Mouse (Mus musculus) liver, embryonic 14.5 days (tissue): Measurements from ENCODE around the gene Cox17. TPM values are rescaled to one million over a fixed set of nuclear protein-coding genes. Genes with fewer than 3 reads are reported as not detected.

Experiments used
- ATAC-seq: fragments of 200-750 bp; cut with Nextera tagmentation; 2 replicates; pipeline ENCODE4 v1.8.0; 2017; ENCODE audit warnings: moderate number of reproducible peaks, mild to moderate bottlenecking, moderate library complexity; ENCODE audit not compliant: insufficient read depth
- DNase-seq, 3 experiments: peaks; one replicate each; pipeline ENCODE4 v3.0.0-alpha.2; 2012 to 2013; ENCODE audit warnings: low read depth in 3 of 3, low spot score in 3 of 3
- H3K27ac ChIP-seq: fragments of 300-500 bp; sonication (generic); 2 replicates; pipeline ENCODE4 v1.5.1; 2014; ENCODE audit warnings: moderate library complexity, mild to moderate bottlenecking, control low read depth, inconsistent platforms
- H3K27me3 ChIP-seq: fragments of 300-500 bp; sonication (generic); 2 replicates; pipeline ENCODE4 v1.6.1; 2014; ENCODE audit warnings: mild to moderate bottlenecking, low read length, moderate library complexity; ENCODE audit not compliant: control insufficient read depth, insufficient read depth
- H3K36me3 ChIP-seq: fragments of 300-500 bp; sonication (generic); replicated peaks from 2 replicates; pipeline ENCODE4 v1.6.1; 2014; ENCODE audit warnings: low read depth; ENCODE audit not compliant: control insufficient read depth, insufficient read depth
- H3K4me1 ChIP-seq, 2 experiments: fragments of 200-500 bp in 1 of 2; fragments of 300-500 bp in 1 of 2; sonication (generic) in 1 of 2; replicated peaks; 2 replicates each; pipeline ENCODE4 v1.6.1; 2012 to 2014; ENCODE audit warnings: antibody characterized with exemption in 1 of 2, inconsistent platforms in 1 of 2, low read length in 1 of 2; ENCODE audit not compliant: control insufficient read depth in 2 of 2, insufficient read depth in 2 of 2
- H3K4me2 ChIP-seq: fragments of 300-500 bp; sonication (generic); 2 replicates; pipeline ENCODE4 v1.6.1; 2014; ENCODE audit warnings: low read depth, mild to moderate bottlenecking, control low read depth, moderate library complexity
- H3K4me3 ChIP-seq, 2 experiments: fragments of 200-500 bp in 1 of 2; fragments of 300-500 bp in 1 of 2; sonication (generic) in 1 of 2; 2 replicates each; pipeline ENCODE4 v1.5.1; 2012 to 2014; ENCODE audit warnings: low read depth in 2 of 2, low read length in 2 of 2, mild to moderate bottlenecking in 2 of 2, control low read depth in 1 of 2, inconsistent platforms in 1 of 2, moderate library complexity in 1 of 2; ENCODE audit not compliant: insufficient read depth in 1 of 2
- H3K9ac ChIP-seq: fragments of 300-500 bp; sonication (generic); replicated peaks from 2 replicates; pipeline ENCODE4 v1.6.1; 2014; ENCODE audit warnings: mild to moderate bottlenecking, control low read depth, moderate library complexity
- H3K9me3 ChIP-seq: fragments of 300-500 bp; sonication (generic); 2 replicates; pipeline ENCODE4 v1.6.1; 2016; ENCODE audit warnings: low read length, mixed read lengths; ENCODE audit not compliant: control insufficient read depth
- CTCF ChIP-seq: IDR thresholded peaks from 2 replicates; pipeline ENCODE4 v1.5.1; 2016; ENCODE audit warnings: antibody characterized with exemption, low read depth, control low read depth
- EP300 ChIP-seq: IDR thresholded peaks from 2 replicates; pipeline ENCODE4 v1.6.1; 2016; ENCODE audit warnings: antibody characterized with exemption, low read depth
- WGBS: fragments of 180-500 bp; shearing (Covaris S2); extraction: QIAGEN DNeasy Blood & Tissue Kit; methylation state at CpG from one replicate; pipeline ENCODE4 v1.1.7; 2014; ENCODE audit not compliant: insufficient replicate concordance; 5-methylcytosine and 5-hydroxymethylcytosine counted together
- polyA plus RNA-seq, 2 experiments: library from polyadenylated mRNA; depleted of rRNA in 1 of 2; stranded (reverse) in 1 of 2; unstranded in 1 of 2; fragments of >200 nt; fragmentation: Nextera tagmentation in 1 of 2; extraction: Ambion mirVana in 1 of 2; gene quantifications; 2 replicates each; pipeline versions ENCODE4 v1.2.1 to v1.2.3; 2012 to 2014

The Cox17 gene
- polyA plus RNA-seq, 2 experiments, result 227 to 351 TPM

DNA sequence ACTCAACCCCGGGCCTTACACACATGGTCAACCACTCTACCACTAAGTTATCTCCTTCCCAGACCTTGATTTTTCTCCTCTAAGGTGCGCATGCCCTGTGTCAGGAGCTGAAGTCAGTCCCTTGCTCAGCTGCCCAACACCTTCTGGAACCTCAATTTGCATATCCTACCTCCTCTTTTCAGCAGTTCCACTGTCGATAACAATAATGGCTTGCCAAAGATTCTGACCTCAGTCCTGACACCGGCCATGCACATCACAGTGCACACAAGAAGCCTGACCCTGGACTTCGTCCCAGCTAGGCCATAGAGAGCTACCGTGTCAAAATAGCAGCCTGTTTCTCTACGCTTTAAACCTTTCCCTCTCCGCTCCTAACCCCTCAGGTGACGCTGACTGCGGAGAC, 26.6 kb downstream of the Cox17 start:
- Histone ChIP-seq H3K27ac (peak overlapping the region; percentile 98), H3K4me1 (peaks cover 56 to 72% of the 10 kb centered on the region in 2 experiments), H3K4me3 (peak overlapping the region; percentile 78 to 85), H3K9ac (peak overlapping the region; percentile 97), H3K36me3 (peaks cover 15% of the 10 kb centered on the region), H3K27me3 (no peaks in the 10 kb centered on the region), H3K9me3 (no peaks in the 10 kb centered on the region), H3K4me2 (peak overlapping the region; percentile 87)
- TF ChIP-seq EP300 (no peak), CTCF (no peak)
- ATAC-seq (no peak), DNase-seq (no peak)
- 77% methylated on average over 10 of the region's 10 CpGs for WGBS

DNA sequence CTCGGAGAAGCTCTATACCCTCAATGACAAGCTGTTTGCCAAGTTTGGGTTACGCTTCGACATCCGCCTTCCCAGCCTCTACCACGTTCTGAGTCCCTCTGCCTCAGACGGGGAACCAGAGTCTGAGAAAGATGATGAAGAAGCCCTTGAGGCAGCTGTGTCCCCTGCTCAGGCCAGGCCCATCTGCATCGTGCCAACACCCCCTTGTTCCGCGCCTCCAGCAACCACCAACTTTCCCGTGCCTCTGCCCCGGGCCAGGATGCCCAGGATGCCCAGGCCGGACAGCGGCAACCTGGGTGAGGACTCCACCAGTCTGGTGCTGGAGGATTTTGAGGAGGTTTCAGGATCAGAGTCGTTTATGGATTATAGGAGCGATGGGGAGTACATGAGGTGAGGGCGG, 27.1 kb downstream of the Cox17 start:
- ATAC-seq (no peak), DNase-seq (no peak)
- 78% methylated on average over 16 of the region's 16 CpGs for WGBS
- H3K9ac ChIP-seq, result peak overlapping the region; percentile 31
- no peak for TF ChIP-seq CTCF
- no peak for TF ChIP-seq EP300
- no peaks in the 10 kb centered on the region for H3K27me3 ChIP-seq
- H3K27ac ChIP-seq, result peak overlapping the region; percentile 98; the same call in 1 of the 2 replicates
- no peaks in the 10 kb centered on the region for H3K9me3 ChIP-seq
- peaks cover 19% of the 10 kb centered on the region for H3K36me3 ChIP-seq
- H3K4me3 ChIP-seq, result peak overlapping the region; percentile 42 to 78
- H3K4me2 ChIP-seq, result peak overlapping the region; percentile 87
- H3K4me1 ChIP-seq, result peaks cover 54 to 72% of the 10 kb centered on the region in 2 experiments

DNA sequence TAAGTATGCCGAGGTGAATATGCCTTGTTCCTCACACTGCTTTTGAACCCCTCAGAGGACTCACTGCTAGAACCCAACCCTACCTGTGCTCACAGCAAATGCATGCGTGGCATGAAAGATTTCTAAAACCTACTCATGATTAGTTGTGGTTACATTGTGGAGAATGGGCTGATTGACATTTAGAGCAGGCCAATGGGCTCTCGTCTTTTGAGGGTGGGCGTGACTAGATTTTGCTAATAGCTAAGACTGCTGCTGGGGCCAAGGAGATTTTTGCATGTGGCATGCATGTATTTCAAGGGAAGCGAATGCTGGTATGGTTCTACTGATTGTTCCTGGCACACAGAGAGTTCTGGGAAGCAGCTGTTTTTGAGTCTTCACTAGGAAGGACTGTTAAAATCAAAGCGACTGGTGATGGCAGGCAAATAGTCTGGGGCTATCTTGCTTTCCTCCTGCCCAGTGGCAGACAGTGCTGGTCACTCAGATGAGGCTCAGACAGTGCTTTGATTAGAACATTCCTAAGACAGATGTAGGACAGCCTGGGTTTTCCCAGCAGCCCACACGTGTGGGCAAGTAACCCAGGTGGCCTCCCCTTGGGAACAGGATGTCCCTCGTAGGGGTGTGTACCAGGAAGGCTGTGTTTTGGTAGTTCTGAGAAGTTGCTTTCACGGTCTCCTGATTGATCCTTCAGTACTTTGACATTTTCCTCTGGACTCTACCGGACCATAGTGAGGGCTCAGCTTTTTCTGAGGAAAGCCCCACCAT, 27.8 kb downstream of the Cox17 start:
- Histone ChIP-seq H3K27me3 (no peaks in the 10 kb centered on the region), H3K9me3 (no peaks in the 10 kb centered on the region), H3K36me3 (peaks cover 19% of the 10 kb centered on the region), H3K27ac (peak overlapping the region; percentile 49), H3K9ac (peak overlapping the region; percentile 58), H3K4me2 (peak overlapping the region; percentile 87), H3K4me3 (peak overlapping the region; percentile 52 to 78), H3K4me1 (peaks cover 54 to 74% of the 10 kb centered on the region in 2 experiments)
- TF ChIP-seq CTCF (no peak), EP300 (no peak)
- ATAC-seq (no peak), DNase-seq (peak; percentile 70 to 75 (median 71))
- 45% methylated on average over 10 of the region's 10 CpGs for WGBS

DNA sequence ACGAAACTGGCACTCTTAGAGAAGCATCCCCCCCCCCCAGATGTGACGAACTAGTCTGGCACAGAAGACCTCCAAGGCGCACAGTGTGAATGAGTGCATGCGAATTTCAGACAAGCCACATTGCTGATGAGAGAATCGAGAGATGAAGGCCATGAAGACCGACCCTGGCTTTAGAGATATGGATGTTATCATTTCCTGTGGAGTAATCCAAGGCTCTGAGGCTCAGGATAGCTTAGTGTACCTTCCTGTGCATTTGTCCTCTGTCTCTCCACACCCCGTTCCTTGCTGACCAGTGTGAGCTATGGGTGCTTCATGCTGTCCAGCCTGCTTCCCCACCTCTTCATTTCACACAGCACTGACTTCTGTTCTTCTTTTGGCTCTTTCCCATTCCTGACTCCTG, 28.4 kb downstream of the Cox17 start:
- H3K27ac ChIP-seq, result peak overlapping the region; percentile 49
- H3K9me3 ChIP-seq, result no peaks in the 10 kb centered on the region
- peak overlapping the region; percentile 58 for H3K9ac ChIP-seq
- H3K4me1 ChIP-seq, result peaks cover 49 to 71% of the 10 kb centered on the region in 2 experiments
- H3K27me3 ChIP-seq, result no peaks in the 10 kb centered on the region
- peak overlapping the region; percentile 87 for H3K4me2 ChIP-seq
- 8% methylated on average over 7 of the region's 7 CpGs for WGBS
- peaks cover 19% of the 10 kb centered on the region for H3K36me3 ChIP-seq
- peak overlapping the region; percentile 52 to 78 for H3K4me3 ChIP-seq
- DNase-seq, result peak in 1 of 3 experiments; percentile 51
- TF ChIP-seq EP300, result 0 out of 2 replicates have a peak, but pooled peaks have one; percentile 45
- TF ChIP-seq CTCF, result no peak
- no peak for ATAC-seq

DNA sequence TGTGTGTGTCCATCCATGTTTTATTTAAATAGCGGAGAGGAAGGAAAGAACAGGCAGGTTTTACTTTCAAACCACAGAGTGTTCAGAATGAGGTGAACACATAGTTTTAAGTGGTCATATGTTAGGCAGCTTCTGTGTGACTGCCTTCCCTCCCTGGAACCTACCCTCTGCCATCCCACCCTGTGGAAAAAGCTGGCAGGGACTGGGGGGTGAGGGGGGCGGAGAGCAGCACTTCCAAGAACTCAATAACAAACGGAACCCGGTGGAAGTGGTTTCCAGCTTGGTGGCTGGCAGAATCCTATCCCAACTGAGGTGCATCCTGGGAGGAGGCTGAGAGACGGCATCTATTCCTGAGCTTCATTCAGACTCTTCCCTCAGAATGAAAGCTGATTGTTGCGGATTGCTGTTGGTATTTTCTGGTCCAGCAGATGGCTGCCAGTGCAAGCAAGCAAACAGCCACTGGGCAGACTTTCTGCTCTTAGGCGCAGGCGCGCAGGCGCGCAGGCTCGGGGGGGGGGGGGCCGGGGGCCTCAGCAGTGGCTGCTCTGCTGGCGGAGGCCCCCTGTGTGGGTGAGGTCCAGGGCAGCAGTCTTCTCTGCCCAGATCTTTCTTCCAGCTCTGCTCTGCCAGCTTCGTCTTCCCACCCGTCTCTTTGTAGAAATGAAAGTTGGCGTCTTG, 29.5 kb downstream of the Cox17 start:
- ATAC-seq (no peak), DNase-seq (no peak)
- Histone ChIP-seq H3K4me2 (peak overlapping the region; percentile 87), H3K9ac (peak overlapping the region; percentile 58), H3K4me1 (peaks cover 38 to 60% of the 10 kb centered on the region in 2 experiments), H3K27ac (peak overlapping the region; percentile 23), H3K4me3 (peak overlapping the region; percentile 52 to 78), H3K36me3 (peaks cover 19% of the 10 kb centered on the region), H3K27me3 (no peaks in the 10 kb centered on the region), H3K9me3 (no peaks in the 10 kb centered on the region)
- TF ChIP-seq CTCF (peak; percentile 50), EP300 (no peak)
- 27% methylated on average over 17 of the region's 17 CpGs for WGBS
